Comparison of ENCODE assay signal across 8 mouse cellular contexts in the genomic region with DNA sequence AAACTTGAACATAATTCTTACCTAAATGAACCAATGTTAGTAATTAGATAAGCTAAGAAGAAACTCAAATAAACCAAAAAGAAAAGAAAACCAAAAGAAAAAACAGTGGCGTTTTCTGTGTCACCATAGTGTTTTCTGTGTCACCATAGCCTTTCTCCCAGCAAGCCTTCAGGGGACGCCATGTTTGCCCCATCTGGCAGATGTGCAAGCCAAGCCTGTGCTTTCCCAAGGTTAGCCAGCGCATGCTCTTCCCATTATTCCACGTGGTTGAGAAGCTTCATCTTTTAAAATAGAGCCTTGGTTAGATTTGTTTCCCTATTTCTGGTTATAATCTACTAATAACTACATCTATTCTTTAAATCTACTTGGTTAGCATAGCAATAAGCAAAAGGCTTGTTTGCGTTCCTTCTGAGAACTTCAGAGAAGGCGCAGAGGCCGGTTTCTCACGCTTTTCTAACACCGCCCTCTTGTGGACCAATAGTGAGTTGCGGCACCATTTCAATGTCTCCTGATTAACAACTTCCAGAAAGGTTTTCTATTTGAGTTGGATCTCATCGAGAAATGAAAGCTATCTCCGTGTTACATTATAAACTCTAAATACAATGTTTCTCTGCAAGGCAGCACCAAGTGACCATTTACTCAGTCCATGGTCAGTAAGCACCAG. TPM values are rescaled to one million over a fixed set of nuclear protein-coding genes. Genes with fewer than 3 reads are reported as not detected.
DNase-seq lines count a peak whose midpoint lies in the region; ATAC-seq and TF ChIP-seq lines count a peak whose summit lies in the region.

No protein-coding gene starts in this region.

- H3K9me3 ChIP-seq in forebrain, embryonic 11.5 days (ENCODE audit: control insufficient read depth, low read length), result no peaks in the 10 kb centered on the region
- no peaks in the 10 kb centered on the region for H3K9me3 ChIP-seq in forebrain, embryonic 15.5 days

- DNase-seq in forebrain, embryonic 11.5 days (ENCODE audit: low spot score), result peak; percentile 76
- DNase-seq in CD8-positive naive resting alpha-beta T cell, adult 2 months (ENCODE audit: low read depth in 2 of 2, low spot score in 2 of 2), result peak; percentile 9 to 38
- peak; percentile 83 for DNase-seq in brain, adult 2 months (ENCODE audit: low read depth, low spot score)
- peak; percentile 49 to 95 for DNase-seq in frontal cortex, adult 2 months (ENCODE audit: extremely low spot score in 1 of 2, low spot score in 1 of 2)
- peak; percentile 73 for DNase-seq in kidney, postnatal 14 days
- DNase-seq in lung, adult 2 months, result peak; percentile 59

- TF ChIP-seq POLR2A in lung, adult 2 months (IDR thresholded peaks at IDR 0.05; ENCODE audit: borderline replicate concordance, extremely low read depth, low read depth, low read length), result no peak
- no peak for TF ChIP-seq POLR2A in small intestine, adult 2 months (IDR thresholded peaks at IDR 0.05; ENCODE audit: low read depth, low read length)

- no peak overlapping the region for H3K4me3 ChIP-seq in forebrain, embryonic 11.5 days (ENCODE audit: low read depth, low read length)
- no peak overlapping the region for H3K4me3 ChIP-seq in forebrain, embryonic 15.5 days
- H3K4me3 ChIP-seq in lung, adult 2 months (replicated peaks; ENCODE audit: extremely low read depth, low read depth, low read length), result no peak overlapping the region
- no peak overlapping the region for H3K4me3 ChIP-seq in small intestine, adult 2 months (ENCODE audit: low read depth, low read length)

- no peaks in the 10 kb centered on the region; the same call in 1 of the 2 replicates for H3K27me3 ChIP-seq in forebrain, embryonic 11.5 days (ENCODE audit: control insufficient read depth, insufficient read depth, low read length)
- no peaks in the 10 kb centered on the region for H3K27me3 ChIP-seq in forebrain, embryonic 15.5 days
- H3K27me3 ChIP-seq in small intestine, adult 2 months (ENCODE audit: control insufficient read depth, insufficient read depth, low read length), result no peaks in the 10 kb centered on the region

- H3K4me2 ChIP-seq in forebrain, embryonic 11.5 days (ENCODE audit: low read depth, low read length, severe bottlenecking), result no peak overlapping the region
- no peak overlapping the region for H3K4me2 ChIP-seq in forebrain, embryonic 15.5 days (replicated peaks)

- no peaks in the 10 kb centered on the region for H3K4me1 ChIP-seq in forebrain, embryonic 11.5 days (replicated peaks; ENCODE audit: control insufficient read depth, insufficient read depth, low read length)
- H3K4me1 ChIP-seq in forebrain, embryonic 15.5 days, result peaks cover 10% of the 10 kb centered on the region; the same call in 1 of the 2 replicates
- no peaks in the 10 kb centered on the region for H3K4me1 ChIP-seq in lung, adult 2 months (ENCODE audit: control insufficient read depth, insufficient read depth, low read length)
- no peaks in the 10 kb centered on the region for H3K4me1 ChIP-seq in small intestine, adult 2 months (ENCODE audit: control insufficient read depth, insufficient read depth, insufficient read length, low read length)

- WGBS in forebrain, embryonic 11.5 days, result 20% methylated on average over 12 of the region's 12 CpGs
- 18% methylated on average over 12 of the region's 12 CpGs for WGBS in forebrain, embryonic 15.5 days
- 17% methylated on average over 12 of the region's 12 CpGs for WGBS in lung, adult 2 months
- 18% methylated on average over 12 of the region's 12 CpGs for WGBS in small intestine, adult 2 months

- H3K27ac ChIP-seq in forebrain, embryonic 11.5 days (ENCODE audit: low read depth, low read length), result no peak overlapping the region
- H3K27ac ChIP-seq in forebrain, embryonic 15.5 days (replicated peaks), result no peak overlapping the region
- no peak overlapping the region for H3K27ac ChIP-seq in small intestine, adult 2 months (ENCODE audit: insufficient read depth, low read depth, low read length)

- no peaks in the 10 kb centered on the region for H3K36me3 ChIP-seq in forebrain, embryonic 11.5 days (ENCODE audit: control insufficient read depth, insufficient read depth, low read length)
- no peaks in the 10 kb centered on the region for H3K36me3 ChIP-seq in forebrain, embryonic 15.5 days
- H3K36me3 ChIP-seq in small intestine, adult 2 months (ENCODE audit: control insufficient read depth, insufficient read depth, low read length), result no peaks in the 10 kb centered on the region

- ATAC-seq in forebrain, embryonic 11.5 days (replicated peaks; ENCODE audit: low FRiP score), result no peak
- ATAC-seq in forebrain, embryonic 15.5 days (replicated peaks), result no peak

- peak; percentile 74 for TF ChIP-seq CTCF in lung, adult 2 months (IDR thresholded peaks at IDR 0.05; ENCODE audit: insufficient read depth, low read length)
- peak; percentile 78; the same call in 1 of the 2 replicates for TF ChIP-seq CTCF in small intestine, adult 2 months (IDR thresholded peaks at IDR 0.05; ENCODE audit: extremely low read depth, insufficient read length, insufficient replicate concordance, low read depth, low read length)

- no peak overlapping the region for H3K9ac ChIP-seq in forebrain, embryonic 11.5 days (ENCODE audit: low read length)
- no peak overlapping the region for H3K9ac ChIP-seq in forebrain, embryonic 15.5 days (replicated peaks)

RNA-seq across cellular contexts. Expression of gene Utp15, which starts 22.7 kb away (rescaled TPM):
- polyA plus RNA-seq in forebrain, embryonic 11.5 days (2014; fragmentation: Nextera tagmentation; extraction: Ambion mirVana), result 43.0 and 46.5 TPM in 2 replicates
- polyA plus RNA-seq in forebrain, embryonic 15.5 days (2015; fragmentation: Nextera tagmentation; extraction: Ambion mirVana), result 32.8 and 34.4 TPM in 2 replicates
- 21.1 and 22.4 TPM in 2 replicates for polyA plus RNA-seq in frontal cortex, adult 2 months (2012; rRNA removed)
- polyA plus RNA-seq in lung, adult 2 months (2012; rRNA removed), result 4.2 and 6.8 TPM in 2 replicates
- polyA plus RNA-seq in small intestine, adult 2 months (2012; rRNA removed), result 0.65 and 1.3 TPM in 2 replicates

RNA-seq across cellular contexts. Expression of gene Ankra2, which starts 22.8 kb away (rescaled TPM):
- polyA plus RNA-seq in forebrain, embryonic 11.5 days (2014; fragmentation: Nextera tagmentation; extraction: Ambion mirVana), result 30.2 and 33.3 TPM in 2 replicates
- polyA plus RNA-seq in forebrain, embryonic 15.5 days (2015; fragmentation: Nextera tagmentation; extraction: Ambion mirVana), result 59.9 and 62.5 TPM in 2 replicates
- 55.8 and 61.4 TPM in 2 replicates for polyA plus RNA-seq in frontal cortex, adult 2 months (2012; rRNA removed)
- polyA plus RNA-seq in lung, adult 2 months (2012; rRNA removed), result 10.9 and 11.8 TPM in 2 replicates
- 3.6 and 6.4 TPM in 2 replicates for polyA plus RNA-seq in small intestine, adult 2 months (2012; rRNA removed)

RNA-seq across cellular contexts. Expression of gene Arhgef28, which starts 33.9 kb away (rescaled TPM):
- 6.3 and 8.0 TPM in 2 replicates for polyA plus RNA-seq in forebrain, embryonic 11.5 days (2014; fragmentation: Nextera tagmentation; extraction: Ambion mirVana)
- polyA plus RNA-seq in forebrain, embryonic 15.5 days (2015; fragmentation: Nextera tagmentation; extraction: Ambion mirVana), result 14.2 and 15.7 TPM in 2 replicates
- 10.6 and 27.2 TPM in 2 replicates for polyA plus RNA-seq in frontal cortex, adult 2 months (2012; rRNA removed)
- polyA plus RNA-seq in lung, adult 2 months (2012; rRNA removed), result 14.6 and 16.0 TPM in 2 replicates
- 2.6 and 3.3 TPM in 2 replicates for polyA plus RNA-seq in small intestine, adult 2 months (2012; rRNA removed)

RNA-seq across cellular contexts. Expression of gene Gm21976, which starts 39.6 kb away (rescaled TPM):
- polyA plus RNA-seq in forebrain, embryonic 11.5 days (2014; fragmentation: Nextera tagmentation; extraction: Ambion mirVana), result not detected in 2 replicates
- polyA plus RNA-seq in forebrain, embryonic 15.5 days (2015; fragmentation: Nextera tagmentation; extraction: Ambion mirVana), result not detected in 2 replicates
- polyA plus RNA-seq in frontal cortex, adult 2 months (2012; rRNA removed), result not detected in 2 replicates
- polyA plus RNA-seq in lung, adult 2 months (2012; rRNA removed), result 0.28 TPM in 1 of 2 replicates, not detected in the other
- not detected in 2 replicates for polyA plus RNA-seq in small intestine, adult 2 months (2012; rRNA removed)

Comparison
In these comparisons a context has a peak if more than half of its experiments do, and no peak if none do; other contexts are left out.
1. DNase-seq: peak in every context shown above with its lines; median percentile 83 in brain, adult 2 months; 76 in forebrain, embryonic 11.5 days; 73 in kidney, postnatal 14 days; 72 in frontal cortex, adult 2 months; 59 in lung, adult 2 months; 24 in CD8-positive naive resting alpha-beta T cell, adult 2 months.